In genomic region chr17:24537536-24537935, GRCm38 (mm10) we compare ENCODE assay signal across 16 mouse cellular contexts. TPM values are rescaled to one million over a fixed set of nuclear protein-coding genes. Genes with fewer than 3 reads are reported as not detected.
DNase-seq lines count a peak whose midpoint lies in the region; ATAC-seq and TF ChIP-seq lines count a peak whose summit lies in the region.
"Had no signal": no experiment of that assay in that cellular context is flagged by ENCODE, and none has a peak within 500 bp of the region (broad histone marks: within the 10 kb centered on the region; RNA-seq: fewer than 3 reads in every experiment).

No protein-coding gene starts in this region.

- H3K27ac ChIP-seq in left cerebral cortex, adult 2 months: peak overlapping the region; percentile 85
- H3K27ac ChIP-seq in forebrain, embryonic 12.5 days: 0 out of 2 replicates have a peak overlapping the region, but pooled peaks have one; percentile 38
- peak overlapping the region; percentile 57; the same call in 1 of the 2 replicates for H3K27ac ChIP-seq in limb, embryonic 15.5 days
- H3K27ac ChIP-seq: neural tube, embryonic 12.5 days had no signal

- peaks cover 23% of the 10 kb centered on the region for H3K4me1 ChIP-seq in forebrain, embryonic 12.5 days
- peaks cover 24% of the 10 kb centered on the region for H3K4me1 ChIP-seq in limb, embryonic 15.5 days

- H3K27me3 ChIP-seq in forebrain, embryonic 12.5 days: no peaks in the 10 kb centered on the region
- no peaks in the 10 kb centered on the region for H3K27me3 ChIP-seq in limb, embryonic 15.5 days
- H3K27me3 ChIP-seq: neural tube, embryonic 12.5 days had no signal

- DNase-seq in left cerebral cortex, adult 2 months (ENCODE audit: extremely low spot score in 1 of 2, low spot score in 2 of 2): peak in 1 of 2 experiments; percentile 33
- no peak for DNase-seq in left cerebral cortex, adult 8-10 months (ENCODE audit: low spot score in 2 of 2)
- peak; percentile 45 for DNase-seq in NIH3T3 (ENCODE audit: low read depth)
- DNase-seq in gastrocnemius, postnatal 10 days: no peak
- no peak for DNase-seq in testis, postnatal 14 days (ENCODE audit: low spot score)
- DNase-seq: adrenal gland, postnatal 14 days; cerebellum, adult 11 months; heart, postnatal 10 days had no signal

- no peak overlapping the region for H3K4me3 ChIP-seq in left cerebral cortex, adult 2 months
- no peak overlapping the region for H3K4me3 ChIP-seq in forebrain, embryonic 12.5 days (replicated peaks)
- H3K4me3 ChIP-seq in limb, embryonic 15.5 days: no peak overlapping the region
- H3K4me3 ChIP-seq: neural tube, embryonic 12.5 days had no signal

- H3K9ac ChIP-seq in forebrain, embryonic 12.5 days: no peak overlapping the region
- no peak overlapping the region for H3K9ac ChIP-seq in limb, embryonic 15.5 days
- H3K9ac ChIP-seq: neural tube, embryonic 12.5 days had no signal

- H3K9me3 ChIP-seq in forebrain, embryonic 12.5 days: no peaks in the 10 kb centered on the region
- H3K9me3 ChIP-seq in limb, embryonic 15.5 days: no peaks in the 10 kb centered on the region
- H3K9me3 ChIP-seq: neural tube, embryonic 12.5 days had no signal

- TF ChIP-seq CTCF in left cerebral cortex, adult 2 months (IDR thresholded peaks at IDR 0.05): no peak

- ATAC-seq in forebrain, embryonic 12.5 days (ENCODE audit: low FRiP score): no peak
- ATAC-seq in limb, embryonic 15.5 days (ENCODE audit: insufficient number of reproducible peaks, low FRiP score, low TSS enrichment, low read depth): no peak
- ATAC-seq in activated CD4-positive, CD25-positive, alpha-beta regulatory T cell, adult 4 months: no peak
- ATAC-seq: intestine, postnatal 0 days had no signal

- no peaks in the 10 kb centered on the region for H3K36me3 ChIP-seq in forebrain, embryonic 12.5 days (replicated peaks)
- no peaks in the 10 kb centered on the region for H3K36me3 ChIP-seq in limb, embryonic 15.5 days
- H3K36me3 ChIP-seq: neural tube, embryonic 12.5 days had no signal

- intact Hi-C loops in left cerebral cortex, adult 2 months (cut with DNase I): no loop called here

- 42% methylated on average over 3 of the region's 3 CpGs for whole genome bisulfite sequencing in forebrain, embryonic 12.5 days
- 30% methylated on average over 3 of the region's 3 CpGs for WGBS in limb, embryonic 15.5 days

- no peak overlapping the region for H3K4me2 ChIP-seq in forebrain, embryonic 12.5 days
- H3K4me2 ChIP-seq in limb, embryonic 15.5 days: no peak overlapping the region
- H3K4me2 ChIP-seq: liver, embryonic 11.5 days; neural tube, embryonic 12.5 days had no signal

RNA-seq across cellular contexts. Expression of gene Rab26, which starts 3.5 kb away (rescaled TPM):
- total RNA-seq in left cerebral cortex, adult 2 months (2021): 10 to 100 TPM; 53.6 to 54.1 TPM
- 10 to 100 TPM; 41.3 to 54.4 (median 48.4) TPM for total RNA-seq in left cerebral cortex, adult 8-10 months (2022)
- 1.7 and 1.9 TPM in 2 replicates for polyA plus RNA-seq in forebrain, embryonic 12.5 days (2016; fragmentation: Nextera tagmentation; extraction: Ambion mirVana)
- polyA plus RNA-seq in limb, embryonic 15.5 days (2015; fragmentation: Nextera tagmentation; extraction: Ambion mirVana): 3.0 and 3.8 TPM in 2 replicates
- total RNA-seq in gastrocnemius, postnatal 10 days (2021): under 1 TPM; 0.18 to 0.47 TPM
- 1 to 10 TPM; 2.8 to 3.3 TPM for polyA plus RNA-seq in activated CD4-positive, CD25-positive, alpha-beta regulatory T cell, adult 4 months (2017; shearing (Covaris generic))
- total RNA-seq: granulocyte monocyte progenitor cell, adult 5-6 weeks had no signal

RNA-seq across cellular contexts. Expression of gene Traf7, which starts 9.8 kb away (rescaled TPM):
- total RNA-seq in left cerebral cortex, adult 2 months (2021): 10 to 100 TPM; 81.3 to 85.3 TPM
- total RNA-seq in left cerebral cortex, adult 8-10 months (2022): 10 to 100 TPM; 78.0 to 85.3 (median 83.4) TPM
- polyA plus RNA-seq in forebrain, embryonic 12.5 days (2016; fragmentation: Nextera tagmentation; extraction: Ambion mirVana): 100 and 103 TPM in 2 replicates
- 89.8 and 104 TPM in 2 replicates for polyA plus RNA-seq in limb, embryonic 15.5 days (2015; fragmentation: Nextera tagmentation; extraction: Ambion mirVana)
- 10 to 100 TPM; 47.2 to 60.9 TPM for total RNA-seq in gastrocnemius, postnatal 10 days (2021)
- 10 to 100 TPM; 35.0 to 58.7 TPM for polyA plus RNA-seq in activated CD4-positive, CD25-positive, alpha-beta regulatory T cell, adult 4 months (2017; shearing (Covaris generic))

RNA-seq across cellular contexts. Expression of gene Pkd1, which starts 12.1 kb away (rescaled TPM):
- 10 to 100 TPM; 89.1 to 97.5 TPM for total RNA-seq in left cerebral cortex, adult 2 months (2021)
- total RNA-seq in left cerebral cortex, adult 8-10 months (2022): 10 to 100 TPM; 67.7 to 81.1 (median 77.3) TPM
- polyA plus RNA-seq in forebrain, embryonic 12.5 days (2016; fragmentation: Nextera tagmentation; extraction: Ambion mirVana): 15.5 and 17.9 TPM in 2 replicates
- polyA plus RNA-seq in limb, embryonic 15.5 days (2015; fragmentation: Nextera tagmentation; extraction: Ambion mirVana): 32.1 and 37.9 TPM in 2 replicates
- total RNA-seq in gastrocnemius, postnatal 10 days (2021): 10 to 100 TPM; 34.6 to 49.1 TPM
- polyA plus RNA-seq in activated CD4-positive, CD25-positive, alpha-beta regulatory T cell, adult 4 months (2017; shearing (Covaris generic)): 10 to 100 TPM; 11.5 to 15.4 TPM

RNA-seq across cellular contexts. Expression of gene Caskin1, which starts 49.1 kb away (rescaled TPM):
- 100 to 1,000 TPM; 134 to 144 TPM for total RNA-seq in left cerebral cortex, adult 2 months (2021)
- 100 to 1,000 TPM; 119 to 135 (median 127) TPM for total RNA-seq in left cerebral cortex, adult 8-10 months (2022)
- 14.8 and 16.6 TPM in 2 replicates for polyA plus RNA-seq in forebrain, embryonic 12.5 days (2016; fragmentation: Nextera tagmentation; extraction: Ambion mirVana)
- polyA plus RNA-seq in limb, embryonic 15.5 days (2015; fragmentation: Nextera tagmentation; extraction: Ambion mirVana): 2.8 and 3.0 TPM in 2 replicates
- under 1 TPM; 0.56 to 0.68 TPM for total RNA-seq in gastrocnemius, postnatal 10 days (2021)
- under 1 TPM; 0.10 to 0.17 TPM for polyA plus RNA-seq in activated CD4-positive, CD25-positive, alpha-beta regulatory T cell, adult 4 months (2017; shearing (Covaris generic))
- total RNA-seq: granulocyte monocyte progenitor cell, adult 5-6 weeks; megakaryocyte progenitor cell, adult 5-6 weeks had no signal

RNA-seq across cellular contexts. Expression of gene Mlst8, which starts 58.7 kb away (rescaled TPM):
- total RNA-seq in left cerebral cortex, adult 2 months (2021): 10 to 100 TPM; 34.5 to 37.1 TPM
- total RNA-seq in left cerebral cortex, adult 8-10 months (2022): 10 to 100 TPM; 29.2 to 39.0 (median 35.4) TPM
- 34.4 and 37.9 TPM in 2 replicates for polyA plus RNA-seq in forebrain, embryonic 12.5 days (2016; fragmentation: Nextera tagmentation; extraction: Ambion mirVana)
- polyA plus RNA-seq in limb, embryonic 15.5 days (2015; fragmentation: Nextera tagmentation; extraction: Ambion mirVana): 26.2 and 30.5 TPM in 2 replicates
- total RNA-seq in gastrocnemius, postnatal 10 days (2021): 10 to 100 TPM; 10.8 to 12.1 TPM
- 10 to 100 TPM; 12.6 to 15.3 TPM for polyA plus RNA-seq in activated CD4-positive, CD25-positive, alpha-beta regulatory T cell, adult 4 months (2017; shearing (Covaris generic))

Comparison
In these comparisons a context has a peak if more than half of its experiments do, and no peak if none do; other contexts are left out.
1. RNA of gene Rab26, which starts 3.5 kb away (total RNA-seq): 53.6 to 54.1 TPM in left cerebral cortex, adult 2 months and 41.3 to 54.4 TPM in left cerebral cortex, adult 8-10 months; 0.18 to 0.47 TPM in gastrocnemius, postnatal 10 days; every median in the first group is over 10 times any median in the second.
2. Peak in every context shown above with its lines, with median percentiles within 50 percentile points of each other: H3K27ac ChIP-seq.